Mouse (Mus musculus): ENCODE measurements at regions not wholly inside any gene's neighbourhood (a gene's known extent, or its start where the extent isn't known, plus 50 kb on each side); places are given as distances from the start of the nearest gene placed in this dataset.

DNA sequence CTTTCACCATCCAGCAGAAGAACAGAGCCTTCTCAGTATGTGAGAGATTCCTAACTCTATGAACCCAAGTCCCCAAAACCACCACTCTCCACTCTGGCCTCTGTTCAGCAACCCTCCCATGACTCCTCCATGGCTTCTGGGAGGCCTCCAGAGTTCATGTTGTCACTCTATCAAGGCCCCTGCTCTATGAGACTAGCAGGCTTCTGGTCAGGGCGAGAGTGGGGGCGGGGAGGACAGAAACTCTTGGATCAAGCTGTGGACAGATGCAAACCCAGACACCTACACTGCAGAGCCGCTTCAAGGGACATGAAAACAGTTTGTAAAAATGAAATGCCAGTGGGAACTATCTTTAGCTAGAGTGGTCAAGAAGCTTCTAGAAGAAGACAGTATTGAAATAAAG, 170.2 kb downstream of the Rybp start:
- Histone ChIP-seq H3K36me3 (ENCODE audit: insufficient read depth) (no peaks in the 10 kb centered on the region), H3K4me3 (ENCODE audit: low read depth, low read length) (no peak overlapping the region), H3K4me2 (no peak overlapping the region), H3K4me1 (ENCODE audit: insufficient read depth) (no peaks in the 10 kb centered on the region; the same call in 1 of the 2 replicates), H3K9me3 (ENCODE audit: low read depth, low read length) (no peaks in the 10 kb centered on the region), H3K27ac (ENCODE audit: low read depth) (no peak overlapping the region), H3K27me3 (ENCODE audit: insufficient read depth, low read length) (no peaks in the 10 kb centered on the region), H3K9ac (no peak overlapping the region)
- DNase-seq (no peak), ATAC-seq (ENCODE audit: insufficient read depth) (no peak)
- WGBS = 85% methylated on average over 3 of the region's 3 CpGs
- no peak for TF ChIP-seq CTCF (IDR thresholded peaks at IDR 0.05; ENCODE audit: low read depth)

DNA sequence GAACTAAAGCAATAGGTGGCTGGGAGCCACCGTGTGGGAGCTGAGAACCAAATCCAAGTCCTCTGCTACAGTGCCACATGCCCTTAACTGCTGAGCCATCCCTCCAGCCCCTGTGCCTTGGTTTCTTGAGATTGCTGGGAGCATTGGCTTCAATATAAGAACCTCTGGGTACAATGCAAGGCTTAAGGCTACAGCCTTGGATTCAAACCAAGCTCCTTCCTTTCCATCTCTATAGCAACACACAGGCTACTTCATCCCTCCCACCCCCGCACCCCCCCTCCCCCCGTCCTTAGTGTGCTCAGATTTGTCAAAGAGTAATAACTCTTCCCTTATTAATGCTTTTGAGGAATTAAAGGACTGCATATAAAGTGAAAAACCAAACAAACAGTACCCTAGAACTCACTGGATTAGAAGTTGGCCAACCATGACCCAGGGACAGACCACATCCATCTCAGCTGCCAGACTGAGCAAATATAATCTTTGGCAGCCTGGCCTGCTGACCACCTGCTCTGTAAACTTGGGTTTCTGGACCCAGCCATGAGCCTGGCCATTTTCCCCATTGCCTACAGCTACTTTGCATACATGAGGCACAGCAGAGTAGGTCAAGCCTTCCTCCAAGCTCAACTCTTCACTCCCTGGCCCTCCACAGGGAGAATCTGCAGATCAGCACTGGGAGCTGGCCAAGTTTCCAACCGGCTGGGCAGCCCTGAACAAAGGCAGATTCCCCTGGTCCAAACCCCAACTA, 173.7 kb downstream of the Rybp start:
- DNase-seq (peak; percentile 67), ATAC-seq (ENCODE audit: insufficient read depth) (no peak)
- no peak overlapping the region for H3K4me2 ChIP-seq
- H3K27ac ChIP-seq (ENCODE audit: low read depth) = no peak overlapping the region
- H3K27me3 ChIP-seq (ENCODE audit: insufficient read depth, low read length) = no peaks in the 10 kb centered on the region
- no peak overlapping the region for H3K9ac ChIP-seq
- no peak for TF ChIP-seq CTCF (IDR thresholded peaks at IDR 0.05; ENCODE audit: low read depth)
- no peaks in the 10 kb centered on the region for H3K9me3 ChIP-seq (ENCODE audit: low read depth, low read length)
- H3K4me3 ChIP-seq (ENCODE audit: low read depth, low read length) = no peak overlapping the region
- WGBS = 40% methylated on average over 4 of the region's 4 CpGs
- no peaks in the 10 kb centered on the region for H3K36me3 ChIP-seq (ENCODE audit: insufficient read depth)
- peaks cover 4% of the 10 kb centered on the region; the same call in 1 of the 2 replicates for H3K4me1 ChIP-seq (ENCODE audit: insufficient read depth)

DNA sequence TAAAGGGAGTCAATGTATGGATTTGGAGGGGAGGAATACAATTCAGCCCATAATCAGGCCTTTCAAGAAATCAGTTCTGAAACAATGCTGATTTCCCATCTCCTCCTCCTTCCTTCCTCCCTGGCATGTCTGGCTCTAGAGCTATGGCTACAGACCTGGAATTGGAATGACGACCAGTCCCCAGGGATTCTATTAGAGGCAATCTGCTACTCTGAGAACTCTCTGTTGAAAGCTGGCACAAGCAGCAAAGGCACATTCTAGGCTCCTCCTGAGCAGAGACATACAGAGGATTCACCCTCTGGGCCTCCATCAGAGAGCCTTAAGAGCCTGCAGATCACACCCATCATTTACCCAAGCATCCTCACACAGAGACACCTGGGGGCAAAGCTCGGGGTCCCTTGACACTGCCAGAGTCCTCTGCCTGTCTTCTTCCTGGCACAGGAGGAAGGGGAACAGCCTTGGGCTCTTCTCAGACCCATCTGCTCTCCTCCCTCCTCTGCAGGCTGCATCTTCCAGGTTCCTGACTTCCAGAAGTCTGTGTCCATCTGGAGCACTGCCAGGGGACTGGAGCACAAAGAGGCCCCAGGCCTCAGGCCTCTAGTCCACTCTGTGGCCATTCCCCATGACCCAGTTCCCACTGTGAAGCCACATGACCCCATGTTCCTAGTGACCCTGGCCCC, 176.2 kb downstream of the Rybp start:
- H3K27ac ChIP-seq (ENCODE audit: low read depth) = no peak overlapping the region
- no peak for ATAC-seq (ENCODE audit: insufficient read depth)
- peaks cover 4% of the 10 kb centered on the region; the same call in 1 of the 2 replicates for H3K4me1 ChIP-seq (ENCODE audit: insufficient read depth)
- H3K9ac ChIP-seq = no peak overlapping the region
- H3K36me3 ChIP-seq (ENCODE audit: insufficient read depth) = no peaks in the 10 kb centered on the region
- no peak for TF ChIP-seq CTCF (IDR thresholded peaks at IDR 0.05; ENCODE audit: low read depth)
- H3K9me3 ChIP-seq (ENCODE audit: low read depth, low read length) = no peaks in the 10 kb centered on the region
- H3K4me3 ChIP-seq (ENCODE audit: low read depth, low read length) = no peak overlapping the region
- WGBS = 81% methylated on average over 2 of the region's 2 CpGs
- no peaks in the 10 kb centered on the region for H3K27me3 ChIP-seq (ENCODE audit: insufficient read depth, low read length)
- DNase-seq = no peak
- no peak overlapping the region for H3K4me2 ChIP-seq

DNA sequence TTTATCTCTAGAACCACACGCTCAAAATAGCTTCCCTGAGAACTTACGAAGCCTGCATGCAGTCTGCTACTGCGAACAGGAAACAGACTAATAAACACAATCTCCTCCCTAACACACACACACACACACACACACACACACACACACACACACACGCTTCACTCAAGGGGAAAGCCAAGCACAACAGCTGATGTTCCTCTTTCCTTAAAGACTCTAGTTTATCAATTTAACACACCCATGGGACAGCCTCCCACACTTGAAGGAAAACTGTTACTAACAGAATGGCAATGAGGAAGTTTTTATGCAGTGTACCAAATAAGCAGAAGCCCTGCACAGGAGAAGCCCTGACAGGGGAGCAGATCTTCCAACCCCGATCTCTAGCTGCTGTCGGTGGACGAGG, 177.3 kb downstream of the Rybp start:
- H3K27me3 ChIP-seq (ENCODE audit: insufficient read depth, low read length) = no peaks in the 10 kb centered on the region

DNA sequence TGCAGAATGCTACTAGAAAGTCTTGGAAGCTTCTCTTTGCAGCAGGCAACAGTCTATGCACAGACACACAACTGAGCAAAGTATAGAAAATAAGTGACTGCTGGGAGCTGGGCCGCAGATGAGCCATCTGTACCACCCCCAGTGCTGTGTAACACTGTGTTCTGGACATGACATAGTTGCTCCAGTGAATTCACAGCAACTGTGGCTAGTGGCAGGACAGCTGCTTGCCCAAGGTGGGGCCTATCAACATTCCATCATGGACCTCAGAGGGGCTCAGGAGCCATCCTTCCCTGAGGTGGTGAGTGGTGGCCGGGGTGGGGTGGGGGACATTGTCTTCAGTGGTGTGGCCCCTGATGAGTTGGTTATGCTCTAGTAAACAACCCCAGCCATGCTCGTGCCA, 177.9 kb downstream of the Rybp start:
- WGBS = 62% methylated on average over 3 of the region's 3 CpGs

More for the DNA sequence above, 177.3 kb downstream of the Rybp start:
- no peak for TF ChIP-seq CTCF (IDR thresholded peaks at IDR 0.05; ENCODE audit: low read depth)
- peaks cover 4% of the 10 kb centered on the region; the same call in 1 of the 2 replicates for H3K4me1 ChIP-seq (ENCODE audit: insufficient read depth)
- H3K4me2 ChIP-seq = no peak overlapping the region
- DNase-seq (peak; percentile 76), ATAC-seq (ENCODE audit: insufficient read depth) (peak; percentile 78)
- H3K36me3 ChIP-seq (ENCODE audit: insufficient read depth) = no peaks in the 10 kb centered on the region
- no peak overlapping the region for H3K4me3 ChIP-seq (ENCODE audit: low read depth, low read length)
- H3K9me3 ChIP-seq (ENCODE audit: low read depth, low read length) = no peaks in the 10 kb centered on the region
- 29% methylated on average over 7 of the region's 7 CpGs for WGBS
- H3K27ac ChIP-seq (ENCODE audit: low read depth) = no peak overlapping the region
- no peak overlapping the region for H3K9ac ChIP-seq

DNA sequence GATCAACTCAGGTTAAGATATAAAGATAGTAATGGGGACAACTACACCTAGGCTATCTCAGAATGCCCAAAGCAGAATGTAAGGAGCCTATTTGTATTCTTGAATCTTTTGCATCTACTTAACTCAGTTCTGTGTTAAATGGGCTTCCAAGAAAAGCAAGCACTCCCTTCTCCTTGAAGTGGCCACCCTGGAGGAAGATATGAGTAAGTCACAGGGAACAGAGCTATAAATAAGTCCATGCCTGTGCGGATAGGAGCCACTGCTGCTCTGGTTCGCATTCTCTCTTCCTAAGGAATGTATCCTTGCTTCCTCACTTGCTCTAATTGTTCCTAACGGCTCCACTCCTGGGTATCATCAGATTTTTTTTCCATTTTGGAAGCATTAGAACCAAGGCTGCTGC, 179.8 kb downstream of the Rybp start:
- 67% methylated on average over 3 of the region's 3 CpGs for WGBS
- Histone ChIP-seq H3K27me3 (ENCODE audit: insufficient read depth, low read length) (no peaks in the 10 kb centered on the region), H3K9me3 (ENCODE audit: low read depth, low read length) (no peaks in the 10 kb centered on the region), H3K27ac (ENCODE audit: low read depth) (no peak overlapping the region), H3K9ac (no peak overlapping the region), H3K36me3 (ENCODE audit: insufficient read depth) (no peaks in the 10 kb centered on the region), H3K4me2 (no peak overlapping the region), H3K4me3 (ENCODE audit: low read depth, low read length) (no peak overlapping the region), H3K4me1 (ENCODE audit: insufficient read depth) (peaks cover 9% of the 10 kb centered on the region; the same call in 1 of the 2 replicates)
- DNase-seq (no peak), ATAC-seq (ENCODE audit: insufficient read depth) (no peak)
- TF ChIP-seq CTCF (IDR thresholded peaks at IDR 0.05; ENCODE audit: low read depth) = no peak

More for the DNA sequence above, 177.9 kb downstream of the Rybp start:
- Histone ChIP-seq H3K9ac (no peak overlapping the region), H3K36me3 (ENCODE audit: insufficient read depth) (no peaks in the 10 kb centered on the region), H3K4me3 (ENCODE audit: low read depth, low read length) (no peak overlapping the region), H3K4me2 (no peak overlapping the region), H3K27ac (ENCODE audit: low read depth) (no peak overlapping the region), H3K4me1 (ENCODE audit: insufficient read depth) (peaks cover 4% of the 10 kb centered on the region; the same call in 1 of the 2 replicates), H3K9me3 (ENCODE audit: low read depth, low read length) (no peaks in the 10 kb centered on the region), H3K27me3 (ENCODE audit: insufficient read depth, low read length) (no peaks in the 10 kb centered on the region)
- ATAC-seq (ENCODE audit: insufficient read depth) (peak; percentile 25; the same call in 1 of the 2 replicates), DNase-seq (no peak)
- TF ChIP-seq CTCF (IDR thresholded peaks at IDR 0.05; ENCODE audit: low read depth) = no peak

DNA sequence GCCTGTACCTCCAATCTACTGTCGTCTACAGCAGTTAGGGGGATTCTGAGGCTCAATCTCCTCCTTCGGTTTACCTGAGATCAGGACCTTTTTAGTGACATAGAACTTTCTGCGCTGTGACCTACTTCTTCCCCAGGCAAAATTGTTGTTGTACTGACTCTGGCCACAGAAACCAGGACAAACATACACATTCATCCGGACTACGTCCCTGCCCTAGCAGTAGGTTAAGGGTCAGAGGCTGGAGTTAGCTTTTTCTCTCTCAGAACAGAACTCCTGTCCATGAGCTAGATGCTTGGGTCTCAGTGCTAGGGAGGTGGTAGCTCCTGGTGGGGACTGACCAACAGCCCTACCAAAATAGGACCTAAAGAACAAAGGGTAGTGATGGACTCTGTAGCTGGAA, 180.2 kb downstream of the Rybp start:
- no peak for DNase-seq
- H3K4me3 ChIP-seq (ENCODE audit: low read depth, low read length) = no peak overlapping the region
- no peak for ATAC-seq (ENCODE audit: insufficient read depth)
- H3K27ac ChIP-seq (ENCODE audit: low read depth) = no peak overlapping the region
- no peak overlapping the region for H3K4me2 ChIP-seq
- TF ChIP-seq CTCF (IDR thresholded peaks at IDR 0.05; ENCODE audit: low read depth) = no peak
- H3K27me3 ChIP-seq (ENCODE audit: insufficient read depth, low read length) = no peaks in the 10 kb centered on the region
- H3K9ac ChIP-seq = no peak overlapping the region
- 90% methylated on average over 5 of the region's 5 CpGs for WGBS
- peaks cover 9% of the 10 kb centered on the region; the same call in 1 of the 2 replicates for H3K4me1 ChIP-seq (ENCODE audit: insufficient read depth)
- no peaks in the 10 kb centered on the region for H3K36me3 ChIP-seq (ENCODE audit: insufficient read depth)
- H3K9me3 ChIP-seq (ENCODE audit: low read depth, low read length) = no peaks in the 10 kb centered on the region
